Mouse (Mus musculus): Measurements from ENCODE around the gene Babam2.

- TF ChIP-seq TAL1 (IDR thresholded peaks at IDR 0.05; ENCODE audit: low read length) (no peak), GATA1 (IDR thresholded peaks at IDR 0.05; ENCODE audit: low read length) (no peak)
These were observed 142.5 kb downstream of the Babam2 start for GRCm38 (mm10) chr5:31839973-31840372.

All from erythroblast, embryonic 14.5 days (primary cell).